Mouse (Mus musculus): ENCODE measurements around the gene Gm5901. TPM values are rescaled to one million over a fixed set of nuclear protein-coding genes. Genes with fewer than 3 reads are reported as not detected.
"Not testable (repeated sequence)": the region's sequence is repeated elsewhere in the genome, so short reads cannot be mapped to it uniquely, and the experiment has no call there.

The Gm5901 gene
- polyA plus RNA-seq, 1 experiment from 2014 or later = not detected

DNA sequence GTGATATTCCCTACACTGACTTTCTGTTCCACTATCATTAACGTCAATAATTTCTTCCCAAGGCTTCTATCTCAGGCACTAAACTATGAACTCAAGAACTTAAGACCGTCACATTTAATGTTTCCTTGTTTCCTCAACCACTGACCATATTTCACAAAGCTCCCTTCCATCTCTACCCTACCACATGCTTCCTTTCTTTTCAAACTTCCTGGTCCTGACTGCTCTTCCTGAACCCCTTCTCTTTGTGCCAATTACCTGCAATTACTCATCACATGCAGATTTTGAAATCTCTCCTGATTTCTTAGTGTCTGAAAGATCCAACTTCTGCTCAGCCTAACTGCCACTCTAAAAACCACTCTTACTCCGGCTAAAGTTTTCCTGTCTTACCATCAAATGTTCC lies 5.5 kb downstream of the Gm5901 start:
- no peak for DNase-seq (ENCODE audit: low spot score)
- Histone ChIP-seq H3K4me3 (no peak overlapping the region), H3K27me3 (ENCODE audit: insufficient read depth, poor library complexity, severe bottlenecking) (no peaks in the 10 kb centered on the region), H3K27ac (no peak overlapping the region), H3K4me1 (no peaks in the 10 kb centered on the region), H3K36me3 (peaks cover 76% of the 10 kb centered on the region), H3K9me3 (no peaks in the 10 kb centered on the region)
- WGBS = 95% methylated on average over 3 of the region's 3 CpGs

DNA sequence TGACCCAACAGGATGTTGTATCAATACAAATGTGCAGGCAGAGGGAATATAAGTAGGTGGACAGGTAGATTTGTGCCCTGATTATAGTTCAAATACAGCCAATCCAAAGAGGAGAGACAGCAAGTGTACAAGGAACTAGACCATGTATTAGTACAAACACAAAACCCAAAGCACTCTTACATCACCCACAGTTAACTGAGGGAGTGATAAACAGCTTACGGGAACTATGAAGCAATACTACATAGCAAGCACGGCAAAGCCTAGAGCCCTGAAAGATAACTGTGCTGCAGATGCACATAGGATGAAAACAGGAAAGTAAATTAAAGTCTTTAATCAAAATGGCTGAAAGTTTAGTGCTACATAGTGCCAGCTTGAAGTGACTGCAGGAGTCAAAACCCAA lies 12.9 kb downstream of the Gm5901 start:
- Histone ChIP-seq H3K9me3 (no peaks in the 10 kb centered on the region), H3K36me3 (peaks cover 71% of the 10 kb centered on the region), H3K27me3 (ENCODE audit: insufficient read depth, poor library complexity, severe bottlenecking) (no peaks in the 10 kb centered on the region), H3K27ac (no peak overlapping the region), H3K4me3 (no peak overlapping the region), H3K4me1 (no peaks in the 10 kb centered on the region)
- no peak for DNase-seq (ENCODE audit: low spot score)
- WGBS = 100% methylated on average over 2 of the region's 2 CpGs

DNA sequence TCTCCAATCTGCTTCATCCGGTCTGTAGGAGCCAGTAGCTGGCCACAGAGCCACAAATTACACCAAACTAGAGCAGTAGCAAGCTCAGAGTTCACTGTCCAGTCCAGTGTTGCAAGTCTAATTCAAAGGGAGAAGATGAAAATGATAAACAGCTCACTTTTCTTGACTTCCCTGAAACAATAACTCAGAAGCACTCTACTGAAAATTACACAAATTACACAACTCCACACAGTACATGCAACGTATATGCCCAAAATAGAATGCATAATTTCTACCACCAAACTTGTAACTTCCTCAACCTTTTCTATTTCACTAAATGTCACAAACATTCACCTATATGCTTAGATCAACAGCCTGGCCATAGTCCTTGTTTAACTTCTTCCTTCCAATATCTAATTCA lies 15.4 kb downstream of the Gm5901 start:
- H3K27ac ChIP-seq = no peak overlapping the region
- DNase-seq (ENCODE audit: low spot score) = no peak
- no peak overlapping the region for H3K4me3 ChIP-seq
- 90% methylated on average over 2 of the region's 2 CpGs for WGBS
- H3K27me3 ChIP-seq (ENCODE audit: insufficient read depth, poor library complexity, severe bottlenecking) = no peaks in the 10 kb centered on the region
- peaks cover 46% of the 10 kb centered on the region for H3K36me3 ChIP-seq
- H3K4me1 ChIP-seq = no peaks in the 10 kb centered on the region
- no peaks in the 10 kb centered on the region for H3K9me3 ChIP-seq

DNA sequence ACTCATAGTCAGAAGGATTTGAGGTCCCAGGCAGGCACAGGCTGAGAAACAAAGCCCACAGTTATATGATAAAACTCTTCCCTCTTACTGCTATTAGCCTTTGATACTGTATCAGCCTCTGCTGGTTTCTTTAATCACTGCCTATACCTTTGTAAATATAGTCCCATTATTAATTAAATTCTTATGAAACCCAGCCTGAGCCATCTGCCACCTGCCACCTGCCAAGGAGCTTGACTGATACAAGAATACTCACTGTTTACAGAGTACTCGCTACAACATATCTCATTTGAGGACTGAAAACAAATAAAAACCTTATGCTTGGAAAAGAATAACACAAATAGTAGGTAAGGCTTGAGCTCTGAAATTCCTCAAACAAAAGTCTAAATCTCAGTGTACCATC lies 19.8 kb downstream of the Gm5901 start:
- Histone ChIP-seq H3K4me3 (no peak overlapping the region), H3K4me1 (peaks cover 9% of the 10 kb centered on the region), H3K36me3 (peaks cover 9% of the 10 kb centered on the region), H3K9me3 (no peaks in the 10 kb centered on the region), H3K27ac (no peak overlapping the region), H3K27me3 (ENCODE audit: insufficient read depth, poor library complexity, severe bottlenecking) (no peaks in the 10 kb centered on the region)
- 100% methylated on average over 1 of the region's 1 CpGs for WGBS
- DNase-seq (ENCODE audit: low spot score) = no peak

DNA sequence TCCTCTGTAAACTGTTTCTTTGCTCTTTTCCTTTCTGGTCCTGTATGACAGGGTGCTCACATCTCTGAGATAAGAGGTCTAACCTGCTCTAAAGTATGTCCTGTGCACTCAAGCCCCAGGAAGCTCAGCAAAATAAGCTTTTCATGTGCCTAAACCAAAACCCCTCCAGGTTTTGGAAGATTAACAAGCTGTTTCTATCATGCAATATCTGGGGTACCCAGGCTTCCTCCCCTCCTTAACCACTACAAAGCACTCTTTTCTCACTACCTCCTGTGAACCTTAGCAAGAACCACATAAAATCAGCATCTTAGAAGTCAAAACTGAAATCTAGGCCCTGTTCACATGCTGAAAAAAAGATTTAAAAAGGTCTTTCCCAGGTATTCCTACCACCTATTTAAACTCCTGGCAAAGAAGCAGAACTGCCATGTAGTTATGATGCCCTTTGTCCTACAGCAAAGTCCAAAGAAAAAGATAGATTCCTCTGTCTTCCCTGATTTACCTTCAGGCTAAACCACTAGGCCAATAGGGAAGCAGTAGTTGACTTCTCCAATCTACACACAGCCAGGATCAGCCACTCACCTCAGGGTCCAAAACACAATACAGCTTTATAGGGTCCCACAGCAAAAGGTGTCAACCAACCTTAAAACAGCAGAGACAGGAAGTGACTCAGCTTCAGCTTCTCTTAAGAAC lies 20.4 kb downstream of the Gm5901 start:
- Histone ChIP-seq H3K36me3 (peaks cover 4% of the 10 kb centered on the region; the same call in 1 of the 2 replicates), H3K4me3 (no peak overlapping the region), H3K27me3 (ENCODE audit: insufficient read depth, poor library complexity, severe bottlenecking) (no peaks in the 10 kb centered on the region), H3K9me3 (no peaks in the 10 kb centered on the region), H3K4me1 (peaks cover 9% of the 10 kb centered on the region), H3K27ac (no peak overlapping the region)
- DNase-seq (ENCODE audit: low spot score) = no peak

DNA sequence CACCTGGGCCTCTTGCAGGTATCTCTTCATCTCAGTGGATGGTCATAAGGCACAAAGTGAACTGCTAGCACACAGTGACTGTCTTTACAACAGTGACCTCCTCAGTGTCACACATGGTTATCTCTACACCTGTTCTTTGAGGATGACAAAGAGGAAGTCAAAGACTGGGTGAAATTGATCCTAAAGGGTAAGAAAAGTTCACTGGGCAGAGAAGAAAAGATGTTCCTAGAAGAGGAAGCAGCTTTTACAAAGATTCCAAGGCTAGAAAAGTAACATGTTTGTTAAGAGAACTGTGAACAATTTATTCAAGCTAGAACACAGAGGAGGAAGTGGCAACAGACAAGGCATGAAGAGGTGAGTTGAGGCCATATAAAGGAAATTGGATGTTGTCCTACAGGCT lies 21.3 kb downstream of the Gm5901 start:
- Histone ChIP-seq H3K36me3 (peaks cover 4% of the 10 kb centered on the region; the same call in 1 of the 2 replicates), H3K9me3 (no peaks in the 10 kb centered on the region), H3K4me3 (no peak overlapping the region), H3K27ac (no peak overlapping the region), H3K4me1 (peaks cover 9% of the 10 kb centered on the region), H3K27me3 (ENCODE audit: insufficient read depth, poor library complexity, severe bottlenecking) (no peaks in the 10 kb centered on the region)
- no peak for DNase-seq (ENCODE audit: low spot score)

DNA sequence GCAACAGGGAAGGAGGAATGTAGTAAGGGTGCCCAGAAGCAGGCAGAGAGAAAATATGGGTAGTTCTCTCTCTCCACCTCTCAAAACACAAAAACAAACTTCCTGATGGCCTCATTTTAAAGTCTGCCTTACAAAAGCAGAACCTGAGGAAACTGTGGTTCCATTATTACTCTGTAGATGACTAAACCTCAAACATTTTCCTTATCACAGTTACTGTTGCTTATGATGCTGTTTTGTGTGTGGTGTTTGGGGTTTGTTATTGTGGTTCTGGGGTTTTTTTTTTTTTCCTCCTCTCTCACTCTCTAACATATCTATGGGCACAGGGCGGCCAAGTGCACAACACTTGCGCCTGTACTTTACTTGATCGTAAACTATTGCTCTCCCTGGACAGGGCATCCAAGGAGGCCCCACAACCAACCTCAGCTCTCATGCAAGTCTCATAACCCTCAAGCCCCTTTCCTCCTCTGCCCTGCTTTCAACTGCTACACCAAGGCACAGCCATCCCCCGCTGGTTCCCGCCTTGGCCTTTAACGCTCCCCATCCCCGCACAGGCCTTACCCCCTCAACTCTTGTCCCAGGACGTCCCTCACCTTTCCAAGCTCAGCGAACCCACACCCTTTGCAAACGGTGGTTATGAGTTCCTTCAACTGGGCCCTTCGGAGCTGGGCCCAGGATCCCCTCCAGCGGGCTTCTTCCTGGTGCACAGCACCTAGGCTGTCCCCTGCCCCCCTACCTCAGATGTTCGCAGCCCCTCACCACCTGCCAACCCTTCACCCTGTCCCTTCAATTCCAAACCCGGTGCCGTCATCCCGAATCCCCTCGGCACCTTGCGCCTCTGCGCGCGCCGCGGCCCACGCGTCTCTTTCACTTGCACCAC lies 24.5 kb downstream of the Gm5901 start:
- Histone ChIP-seq H3K4me1 (peaks cover 9% of the 10 kb centered on the region), H3K27me3 (ENCODE audit: insufficient read depth, poor library complexity, severe bottlenecking) (no peaks in the 10 kb centered on the region), H3K36me3 (peaks cover 4% of the 10 kb centered on the region; the same call in 1 of the 2 replicates), H3K9me3 (no peaks in the 10 kb centered on the region), H3K4me3 (peak overlapping the region; percentile 95), H3K27ac (peak overlapping the region; percentile 93)
- 1% methylated on average over 25 of the region's 25 CpGs for WGBS
- no peak for DNase-seq (ENCODE audit: low spot score)

DNA sequence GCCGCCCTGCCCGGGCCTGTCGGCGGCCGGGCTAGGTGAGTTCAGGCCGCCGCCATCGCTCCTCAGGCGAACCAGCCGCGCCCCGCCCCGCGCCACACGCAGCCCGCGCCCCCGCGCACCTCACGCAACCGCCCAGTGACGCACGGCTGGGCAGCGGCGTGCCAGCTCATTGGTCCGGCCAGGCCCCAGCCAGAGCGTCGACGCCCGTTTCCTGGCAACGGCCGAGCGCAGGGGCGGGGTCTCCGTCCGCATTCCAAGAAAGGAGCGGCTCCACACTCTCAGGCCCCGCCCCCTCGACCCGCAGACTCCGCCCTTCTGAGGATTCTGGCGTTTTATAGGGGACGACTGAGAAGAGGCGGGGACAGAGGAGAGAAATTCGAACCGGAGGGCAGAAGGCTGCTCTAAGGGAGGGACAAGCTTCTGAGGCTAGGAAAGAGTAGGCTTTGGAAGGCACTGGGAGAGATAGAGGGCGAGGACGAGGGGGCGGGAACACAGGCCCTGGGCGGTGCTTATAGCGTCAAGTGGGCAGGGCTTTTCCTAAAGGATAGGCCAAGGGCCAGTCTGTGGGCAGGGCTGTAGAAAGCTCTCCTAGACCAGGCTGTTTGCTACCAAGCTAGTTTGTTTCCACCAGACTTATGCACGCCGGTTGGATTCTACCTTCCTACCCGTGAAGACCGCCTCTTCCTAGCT lies 25.2 kb downstream of the Gm5901 start, which contains the start of gene Fam160a2:
Gene Fam160a2, minus strand, starts transcription at position 120 of the 690 bp plus-strand sequence.
- Histone ChIP-seq H3K4me1 (peaks cover 9% of the 10 kb centered on the region), H3K9me3 (no peaks in the 10 kb centered on the region), H3K27me3 (ENCODE audit: insufficient read depth, poor library complexity, severe bottlenecking) (no peaks in the 10 kb centered on the region), H3K4me3 (peak within 1 kb of the TSS; percentile 95), H3K27ac (peak within 1 kb of the TSS; percentile 93), H3K36me3 (peaks cover 4% of the 10 kb centered on the region; the same call in 1 of the 2 replicates)
- under 1% methylated on average over 55 of the region's 55 CpGs for WGBS
- peak; percentile 99 for DNase-seq (ENCODE audit: low spot score)

DNA sequence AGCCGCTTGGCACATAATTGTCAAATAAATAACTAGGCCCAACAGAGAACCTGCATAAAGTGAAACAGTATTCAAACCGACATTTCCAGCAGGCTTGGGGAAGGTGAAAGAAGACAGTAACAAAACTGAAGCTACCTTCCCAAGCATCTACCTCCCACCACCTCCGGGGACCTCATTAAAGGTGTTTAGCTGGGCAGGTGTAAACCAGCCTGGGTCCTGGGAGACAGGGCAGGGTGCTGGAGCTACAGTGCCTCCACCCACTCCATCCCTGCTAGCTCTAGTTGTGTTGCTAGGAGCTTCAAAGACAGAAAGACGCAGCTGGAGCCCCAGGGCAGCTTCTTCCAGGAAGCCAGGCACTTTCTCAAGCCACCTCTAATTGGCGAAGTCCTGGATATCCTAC lies 29.4 kb downstream of the Gm5901 start, which contains the start of gene Cnga4:
Gene Cnga4, plus strand, starts transcription at position 301 of the 400 bp plus-strand sequence.
- no peak within 1 kb of the TSS for H3K4me3 ChIP-seq
- peaks cover 4% of the 10 kb centered on the region; the same call in 1 of the 2 replicates for H3K4me1 ChIP-seq
- no peak for DNase-seq (ENCODE audit: low spot score)
- no peak within 1 kb of the TSS for H3K27ac ChIP-seq
- H3K27me3 ChIP-seq (ENCODE audit: insufficient read depth, poor library complexity, severe bottlenecking) = no peaks in the 10 kb centered on the region
- H3K9me3 ChIP-seq = no peaks in the 10 kb centered on the region
- no peaks in the 10 kb centered on the region for H3K36me3 ChIP-seq
- 62% methylated on average over 5 of the region's 5 CpGs for WGBS

DNA sequence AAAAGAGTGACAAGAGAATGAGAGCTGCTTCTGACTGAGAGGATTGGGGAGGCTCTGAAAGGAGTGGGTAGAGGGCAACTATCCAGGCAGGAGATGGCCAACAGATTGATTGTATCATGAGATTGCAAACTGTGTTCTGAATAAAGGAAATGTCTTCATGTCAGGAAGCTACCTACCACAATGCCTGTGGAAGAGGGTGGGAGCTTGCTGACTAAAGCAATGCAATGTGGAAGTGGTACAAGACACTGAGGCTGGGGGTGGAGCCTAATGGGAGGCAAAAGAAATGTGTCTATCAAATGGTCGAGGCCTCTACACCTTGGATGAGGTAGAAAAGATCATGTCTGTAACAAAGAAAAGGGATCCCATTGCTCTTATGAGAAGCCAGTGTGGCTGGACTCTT lies 31.5 kb downstream of the Gm5901 start:
- no peaks in the 10 kb centered on the region for H3K9me3 ChIP-seq
- no peak overlapping the region for H3K27ac ChIP-seq
- no peaks in the 10 kb centered on the region for H3K36me3 ChIP-seq
- WGBS = 61% methylated on average over 1 of the region's 1 CpGs
- DNase-seq (ENCODE audit: low spot score) = no peak
- no peak overlapping the region for H3K4me3 ChIP-seq
- no peaks in the 10 kb centered on the region for H3K27me3 ChIP-seq (ENCODE audit: insufficient read depth, poor library complexity, severe bottlenecking)
- H3K4me1 ChIP-seq = 0 out of 2 replicates have a peak, but pooled peaks cover 3% of the 10 kb centered on the region

DNA sequence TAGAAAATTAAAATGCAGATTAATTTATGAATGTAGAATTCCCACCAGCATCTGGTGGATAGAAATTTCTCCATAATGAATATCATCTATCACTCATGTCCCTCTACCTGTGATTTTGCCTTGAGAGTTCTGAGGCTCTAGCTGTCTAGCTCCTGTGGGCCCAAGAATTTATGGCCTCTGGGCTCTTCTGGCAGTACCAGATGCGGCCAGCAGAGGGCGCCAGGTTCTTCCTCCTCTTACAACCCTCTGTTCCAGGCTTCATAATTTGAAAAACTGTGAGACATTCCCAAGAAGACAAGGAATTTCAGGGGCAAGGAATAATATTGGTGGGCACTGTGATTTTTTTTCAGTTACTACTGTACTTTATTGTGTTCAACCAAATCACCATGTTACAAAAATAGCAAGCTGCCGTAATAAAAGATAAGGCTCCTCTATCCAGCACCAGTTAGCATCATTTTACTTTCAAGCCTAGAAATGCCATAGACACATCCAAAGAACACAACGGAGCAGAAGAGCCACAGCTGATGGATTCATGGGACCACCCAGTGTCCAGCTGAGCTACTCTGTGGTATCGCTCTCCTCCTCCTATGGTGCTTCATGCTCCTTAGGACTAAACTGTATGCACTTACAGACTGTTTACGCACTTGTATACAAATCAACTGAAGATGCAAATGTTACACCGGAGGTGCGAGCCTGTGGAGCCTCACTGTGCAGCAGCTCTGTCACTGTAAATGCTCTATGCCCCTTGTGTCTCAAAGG lies 37.2 kb downstream of the Gm5901 start:
- WGBS = 47% methylated on average over 8 of the region's 8 CpGs
- DNase-seq (ENCODE audit: low spot score) = peak; percentile 86

DNA sequence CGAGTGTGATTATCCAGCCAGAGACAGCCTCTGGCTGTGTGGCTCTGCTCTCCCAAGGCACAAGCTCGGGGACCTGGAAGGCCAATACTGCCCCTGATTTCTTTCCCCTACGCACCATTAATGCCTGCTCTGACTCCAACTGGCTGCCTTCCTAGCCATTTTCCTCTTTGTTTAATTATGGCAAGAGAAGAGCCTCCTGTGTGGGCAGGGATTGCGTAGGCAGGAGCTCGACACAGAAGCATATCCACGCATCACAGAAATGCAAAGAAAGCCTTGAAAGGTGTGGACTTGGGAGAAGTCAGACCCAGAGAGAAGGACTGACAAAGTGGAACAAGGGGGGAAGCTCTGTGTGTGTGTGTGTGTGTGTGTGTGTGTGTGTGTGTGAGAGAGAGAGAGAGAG lies 39.5 kb downstream of the Gm5901 start:
- 60% methylated on average over 6 of the region's 6 CpGs for WGBS
- H3K27ac ChIP-seq = no peak overlapping the region

More for the DNA sequence above, 37.2 kb downstream of the Gm5901 start:
- H3K9me3 ChIP-seq; H3K4me3 ChIP-seq; H3K27ac ChIP-seq; H3K36me3 ChIP-seq; H3K27me3 ChIP-seq (ENCODE audit: insufficient read depth, poor library complexity, severe bottlenecking); H3K4me1 ChIP-seq: not testable (repeated sequence)

More for the DNA sequence above, 39.5 kb downstream of the Gm5901 start:
- H3K9me3 ChIP-seq = no peaks in the 10 kb centered on the region
- H3K4me1 ChIP-seq = no peaks in the 10 kb centered on the region
- no peaks in the 10 kb centered on the region for H3K27me3 ChIP-seq (ENCODE audit: insufficient read depth, poor library complexity, severe bottlenecking)
- DNase-seq (ENCODE audit: low spot score) = no peak
- H3K4me3 ChIP-seq = no peak overlapping the region
- no peaks in the 10 kb centered on the region for H3K36me3 ChIP-seq

Measured in heart, embryonic 10.5 days (tissue).